Comparison of ENCODE assay signal across 10 mouse cellular contexts in the genomic region with DNA sequence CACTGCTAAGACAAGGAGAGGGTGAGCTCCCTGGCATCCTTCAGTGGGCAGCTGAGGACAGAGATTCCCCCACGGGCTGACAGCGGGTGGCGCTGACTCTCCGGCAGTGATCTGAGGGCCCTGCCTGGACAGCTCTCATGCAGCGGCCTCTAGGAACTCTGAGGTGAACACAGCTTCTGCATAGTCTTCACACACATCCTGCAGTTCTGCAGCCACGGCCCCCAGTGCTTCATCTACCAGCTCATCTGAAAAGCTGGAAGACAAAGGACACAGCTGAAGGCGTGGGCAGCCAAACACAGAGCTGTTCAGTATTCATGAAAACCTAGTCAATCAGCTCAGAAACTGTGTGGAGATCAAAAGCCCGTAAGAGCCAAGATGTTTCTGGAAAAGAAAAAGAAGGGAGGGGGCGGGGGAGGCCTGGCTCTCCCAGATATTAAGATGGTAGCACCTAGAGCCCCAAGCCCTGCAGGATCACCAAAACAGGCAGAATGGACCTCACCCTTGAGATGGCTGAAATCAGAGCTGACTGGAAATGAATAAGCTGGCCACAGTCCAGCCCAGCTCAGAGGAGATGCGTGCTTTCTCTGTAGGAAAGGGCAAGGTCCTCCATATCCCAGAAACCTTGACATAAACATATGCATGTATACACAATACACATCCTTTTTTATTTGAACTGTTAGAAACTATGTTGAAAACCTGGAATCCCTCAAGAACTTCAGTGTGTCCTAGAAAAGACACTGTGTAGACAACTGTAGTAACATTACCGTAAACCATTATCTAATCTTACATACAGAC. TPM values are rescaled to one million over a fixed set of nuclear protein-coding genes. Genes with fewer than 3 reads are reported as not detected.
A peak's percentile ranks its signal among the peaks of the same experiment; 100 is the strongest.
DNase-seq lines count a peak whose midpoint lies in the region; ATAC-seq and TF ChIP-seq lines count a peak whose summit lies in the region.
"Had no signal": no experiment of that assay in that cellular context is flagged by ENCODE, and none has a peak within 500 bp of the region (broad histone marks: within the 10 kb centered on the region; RNA-seq: fewer than 3 reads in every experiment).

No protein-coding gene starts in this region.

- peak overlapping the region; percentile 66 for H3K27ac ChIP-seq in left cerebral cortex, adult 2 months
- peak overlapping the region; percentile 71 for H3K27ac ChIP-seq in forebrain, postnatal 0 days (ENCODE audit: low read depth, low read length)
- peak overlapping the region; percentile 36 for H3K27ac ChIP-seq in stomach, embryonic 16.5 days (ENCODE audit: low read length)
- H3K27ac ChIP-seq: lung, embryonic 15.5 days had no signal

- no peak overlapping the region for H3K9ac ChIP-seq in forebrain, postnatal 0 days
- H3K9ac ChIP-seq in stomach, embryonic 16.5 days (ENCODE audit: low read length): 0 out of 2 replicates have a peak overlapping the region, but pooled peaks have one; percentile 23
- H3K9ac ChIP-seq: lung, embryonic 15.5 days had no signal

- H3K27me3 ChIP-seq in forebrain, postnatal 0 days (ENCODE audit: insufficient read depth, low read length): no peaks in the 10 kb centered on the region
- H3K27me3 ChIP-seq in stomach, embryonic 16.5 days (ENCODE audit: control insufficient read depth, insufficient read depth, low read length): no peaks in the 10 kb centered on the region
- H3K27me3 ChIP-seq: lung, embryonic 15.5 days had no signal

- peaks cover 53% of the 10 kb centered on the region for H3K36me3 ChIP-seq in forebrain, postnatal 0 days (ENCODE audit: insufficient read depth)
- H3K36me3 ChIP-seq in stomach, embryonic 16.5 days (ENCODE audit: control insufficient read depth, insufficient read depth, low read length): peaks cover 4% of the 10 kb centered on the region; the same call in 1 of the 2 replicates

- intact Hi-C loops in left cerebral cortex, adult 2 months (cut with DNase I): loop anchor here (10.0 kb wide), 1 partner anchor 821 kb away; no protein-coding TSS in a partner anchor
- intact Hi-C loops in left cerebral cortex, postnatal 36 days (cut with DNase I): loop anchor here (5.0 kb wide), 1 partner anchor 103 kb away; no protein-coding TSS in a partner anchor

- TF ChIP-seq CTCF in left cerebral cortex, adult 2 months (IDR thresholded peaks at IDR 0.05): no peak; the same call in 1 of the 2 replicates
- TF ChIP-seq CTCF in forebrain, postnatal 0 days (IDR thresholded peaks at IDR 0.05; ENCODE audit: low read depth): peak; percentile 16; the same call in 1 of the 2 replicates

- no peaks in the 10 kb centered on the region for H3K9me3 ChIP-seq in forebrain, postnatal 0 days (ENCODE audit: low read length)
- H3K9me3 ChIP-seq in stomach, embryonic 16.5 days (replicated peaks; ENCODE audit: control insufficient read depth, low read length): no peaks in the 10 kb centered on the region
- H3K9me3 ChIP-seq: G1E; lung, embryonic 15.5 days had no signal

- H3K4me2 ChIP-seq in forebrain, postnatal 0 days (ENCODE audit: low read depth): no peak overlapping the region
- no peak overlapping the region for H3K4me2 ChIP-seq in stomach, embryonic 16.5 days (ENCODE audit: low read depth, low read length)
- H3K4me2 ChIP-seq: lung, embryonic 15.5 days had no signal

- ATAC-seq in forebrain, postnatal 0 days: peak; percentile 77
- ATAC-seq in stomach, embryonic 16.5 days (ENCODE audit: insufficient read depth, low FRiP score): peak; percentile 38; the same call in 1 of the 2 replicates
- no peak for ATAC-seq in megakaryocyte, adult 5-6 weeks (ENCODE audit: poor library complexity, severe bottlenecking)

- peak; percentile 48 to 54 for DNase-seq in left cerebral cortex, adult 2 months (ENCODE audit: extremely low spot score in 1 of 2, low spot score in 2 of 2)
- no peak for DNase-seq in left cerebral cortex, adult 11 months (ENCODE audit: low spot score)
- DNase-seq in forebrain, postnatal 0 days: peak; percentile 59
- peak; percentile 49 to 59 for DNase-seq in left cerebral cortex, postnatal 36 days (ENCODE audit: low spot score in 2 of 2)
- DNase-seq in gastrocnemius, postnatal 10 days: no peak
- DNase-seq: kidney, postnatal 10 days had no signal

- H3K4me1 ChIP-seq in forebrain, postnatal 0 days (ENCODE audit: insufficient read depth): peaks cover 10% of the 10 kb centered on the region
- peaks cover 18% of the 10 kb centered on the region for H3K4me1 ChIP-seq in stomach, embryonic 16.5 days (ENCODE audit: control insufficient read depth, insufficient read depth, low read length)

- 31% methylated on average over 11 of the region's 11 CpGs for WGBS in forebrain, postnatal 0 days
- WGBS in stomach, embryonic 16.5 days: 65% methylated on average over 11 of the region's 11 CpGs

- H3K4me3 ChIP-seq in left cerebral cortex, adult 2 months: no peak overlapping the region
- H3K4me3 ChIP-seq in forebrain, postnatal 0 days (ENCODE audit: low read depth, low read length): no peak overlapping the region
- H3K4me3 ChIP-seq in stomach, embryonic 16.5 days (replicated peaks; ENCODE audit: low read length): no peak overlapping the region
- H3K4me3 ChIP-seq: lung, embryonic 15.5 days had no signal

RNA-seq across cellular contexts. Expression of gene Pitpnm3, which starts 19.8 kb away (rescaled TPM):
- total RNA-seq in left cerebral cortex, adult 2 months (2021): 10 to 100 TPM; 88.9 to 92.4 TPM
- 7.8 and 14.0 TPM in 2 replicates for total RNA-seq in forebrain, postnatal 0 days (2014; rRNA removed)
- polyA plus RNA-seq in forebrain, postnatal 0 days (2015; fragmentation: Nextera tagmentation; extraction: Ambion mirVana): 1.9 and 3.2 TPM in 2 replicates
- total RNA-seq in left cerebral cortex, postnatal 36 days (2021): 10 to 100 TPM; 74.9 to 83.2 TPM
- 0.63 and 1.0 TPM in 2 replicates for polyA plus RNA-seq in stomach, embryonic 16.5 days (2015; fragmentation: Nextera tagmentation; extraction: Ambion mirVana)
- 1 to 10 TPM; 2.2 to 2.5 TPM for total RNA-seq in gastrocnemius, postnatal 10 days (2021)
- total RNA-seq in megakaryocyte, adult 5-6 weeks (2015): not detected in 2 replicates
- 0.07 TPM in 1 of 2 replicates, not detected in the other for total RNA-seq in megakaryocyte, adult 5-6 weeks (2017)

RNA-seq across cellular contexts. Expression of gene Gm43951, which starts 51.3 kb away (rescaled TPM):
- 10 to 100 TPM; 14.5 to 15.1 TPM for total RNA-seq in left cerebral cortex, adult 2 months (2021)
- total RNA-seq in forebrain, postnatal 0 days (2014; rRNA removed): 3.3 and 3.6 TPM in 2 replicates
- polyA plus RNA-seq in forebrain, postnatal 0 days (2015; fragmentation: Nextera tagmentation; extraction: Ambion mirVana): 0.33 and 0.62 TPM in 2 replicates
- total RNA-seq in left cerebral cortex, postnatal 36 days (2021): 10 to 100 TPM in 1 of 2 experiments, 1 to 10 TPM in 1; 9.1 to 15.4 TPM
- 0.20 and 0.23 TPM in 2 replicates for polyA plus RNA-seq in stomach, embryonic 16.5 days (2015; fragmentation: Nextera tagmentation; extraction: Ambion mirVana)
- under 1 TPM; 0.31 to 0.45 TPM for total RNA-seq in gastrocnemius, postnatal 10 days (2021)
- not detected in 2 replicates for total RNA-seq in megakaryocyte, adult 5-6 weeks (2015)
- 0.11 and 0.24 TPM in 2 replicates for total RNA-seq in megakaryocyte, adult 5-6 weeks (2017)

RNA-seq across cellular contexts. Expression of gene 4933427D14Rik, which starts 51.9 kb away (rescaled TPM):
- total RNA-seq in left cerebral cortex, adult 2 months (2021): 10 to 100 TPM; 30.5 to 39.7 TPM
- 23.2 and 28.0 TPM in 2 replicates for total RNA-seq in forebrain, postnatal 0 days (2014; rRNA removed)
- polyA plus RNA-seq in forebrain, postnatal 0 days (2015; fragmentation: Nextera tagmentation; extraction: Ambion mirVana): 11.1 TPM in 2 replicates
- total RNA-seq in left cerebral cortex, postnatal 36 days (2021): 10 to 100 TPM; 26.1 to 39.9 TPM
- polyA plus RNA-seq in stomach, embryonic 16.5 days (2015; fragmentation: Nextera tagmentation; extraction: Ambion mirVana): 9.4 TPM in 2 replicates
- total RNA-seq in gastrocnemius, postnatal 10 days (2021): 1 to 10 TPM; 2.0 to 5.6 TPM
- 3.6 and 8.8 TPM in 2 replicates for total RNA-seq in megakaryocyte, adult 5-6 weeks (2015)
- 5.6 and 9.4 TPM in 2 replicates for total RNA-seq in megakaryocyte, adult 5-6 weeks (2017)

RNA-seq across cellular contexts. Expression of gene Txndc17, which starts 52.0 kb away (rescaled TPM):
- 10 to 100 TPM; 30.3 to 34.9 TPM for total RNA-seq in left cerebral cortex, adult 2 months (2021)
- 61.3 and 78.8 TPM in 2 replicates for total RNA-seq in forebrain, postnatal 0 days (2014; rRNA removed)
- 114 and 134 TPM in 2 replicates for polyA plus RNA-seq in forebrain, postnatal 0 days (2015; fragmentation: Nextera tagmentation; extraction: Ambion mirVana)
- total RNA-seq in left cerebral cortex, postnatal 36 days (2021): 10 to 100 TPM; 31.0 to 31.3 TPM
- 234 and 235 TPM in 2 replicates for polyA plus RNA-seq in stomach, embryonic 16.5 days (2015; fragmentation: Nextera tagmentation; extraction: Ambion mirVana)
- total RNA-seq in gastrocnemius, postnatal 10 days (2021): 10 to 100 TPM; 37.9 to 40.3 TPM
- total RNA-seq in megakaryocyte, adult 5-6 weeks (2015): 137 and 150 TPM in 2 replicates
- 50.6 and 51.3 TPM in 2 replicates for total RNA-seq in megakaryocyte, adult 5-6 weeks (2017)

Comparison
In these comparisons a context has a peak if more than half of its experiments do, and no peak if none do; other contexts are left out.
1. DNase-seq: peak in left cerebral cortex, adult 2 months (2 of 2), forebrain, postnatal 0 days (single experiment) and left cerebral cortex, postnatal 36 days (2 of 2); none in left cerebral cortex, adult 11 months (single experiment) and gastrocnemius, postnatal 10 days (single experiment).
2. Peak in every context shown above with its lines, with median percentiles within 50 percentile points of each other: H3K27ac ChIP-seq.